Comparison of ENCODE assay signal across 26 mouse cellular contexts in genomic region chr9:69702156-69702928, GRCm38 (mm10). TPM values are rescaled to one million over a fixed set of nuclear protein-coding genes. Genes with fewer than 3 reads are reported as not detected.
"Had no signal": no experiment of that assay in that cellular context is flagged by ENCODE, and none has a peak within 500 bp of the region (broad histone marks: within the 10 kb centered on the region; RNA-seq: fewer than 3 reads in every experiment).

No protein-coding gene starts in this region.

- H3K27ac ChIP-seq: kidney, embryonic 15.5 days; left cerebral cortex, adult 2 months; liver, embryonic 13.5 days; midbrain, embryonic 10.5 days; midbrain, embryonic 13.5 days; neural tube, embryonic 12.5 days; neural tube, embryonic 15.5 days; stomach, embryonic 15.5 days had no signal

- DNase-seq: kidney, adult 8-10 months; kidney, postnatal 10 days; kidney, postnatal 36 days; layer of hippocampus, postnatal 36 days; liver, embryonic 13.5 days; lung, adult 2 months; lung, postnatal 14 days; lung, postnatal 4 days; retina, postnatal 1 day; right cerebral cortex, postnatal 25 days; thymus, postnatal 36 days had no signal

- H3K36me3 ChIP-seq: kidney, embryonic 15.5 days; liver, embryonic 13.5 days; midbrain, embryonic 10.5 days; midbrain, embryonic 13.5 days; neural tube, embryonic 12.5 days; neural tube, embryonic 15.5 days; stomach, embryonic 15.5 days had no signal

- H3K27me3 ChIP-seq: liver, embryonic 13.5 days; neural tube, embryonic 12.5 days; neural tube, embryonic 15.5 days; stomach, embryonic 15.5 days had no signal

- H3K4me2 ChIP-seq: kidney, embryonic 15.5 days; liver, embryonic 13.5 days; midbrain, embryonic 13.5 days; neural tube, embryonic 12.5 days; neural tube, embryonic 15.5 days; stomach, embryonic 15.5 days had no signal

- H3K4me3 ChIP-seq: kidney, embryonic 15.5 days; left cerebral cortex, adult 2 months; liver, embryonic 13.5 days; megakaryocyte, embryonic 14.5 days; midbrain, embryonic 10.5 days; midbrain, embryonic 13.5 days; neural tube, embryonic 12.5 days; neural tube, embryonic 15.5 days; stomach, embryonic 15.5 days had no signal

- H3K9ac ChIP-seq: kidney, embryonic 15.5 days; liver, embryonic 13.5 days; midbrain, embryonic 13.5 days; neural tube, embryonic 12.5 days; neural tube, embryonic 15.5 days; stomach, embryonic 15.5 days had no signal

- H3K4me1 ChIP-seq: kidney, embryonic 15.5 days; liver, embryonic 13.5 days; midbrain, embryonic 13.5 days; neural tube, embryonic 15.5 days; stomach, embryonic 15.5 days had no signal

- H3K9me3 ChIP-seq: kidney, embryonic 15.5 days; liver, embryonic 13.5 days; midbrain, embryonic 10.5 days; midbrain, embryonic 13.5 days; neural tube, embryonic 12.5 days; neural tube, embryonic 15.5 days; stomach, embryonic 15.5 days had no signal

- ATAC-seq: intestine, postnatal 0 days; midbrain, embryonic 13.5 days had no signal

RNA-seq across cellular contexts. Expression of gene Foxb1, which starts 58.4 kb away (rescaled TPM):
- polyA plus RNA-seq: intestine, postnatal 0 days; liver, adult 2 months; liver, embryonic 13.5 days; liver, embryonic 16.5 days; lung, adult 2 months; lung, embryonic 16.5 days; small intestine, adult 2 months; spleen, adult 2 months; urinary bladder, adult 2 months had no signal
